Mouse (Mus musculus): ENCODE data around the gene Cers2. TPM values are rescaled to one million over a fixed set of nuclear protein-coding genes. Genes with fewer than 3 reads are reported as not detected.

Gene Cers2
- total and polyA plus RNA-seq, 3 experiments = 134 to 357 (median 307) TPM

DNA sequence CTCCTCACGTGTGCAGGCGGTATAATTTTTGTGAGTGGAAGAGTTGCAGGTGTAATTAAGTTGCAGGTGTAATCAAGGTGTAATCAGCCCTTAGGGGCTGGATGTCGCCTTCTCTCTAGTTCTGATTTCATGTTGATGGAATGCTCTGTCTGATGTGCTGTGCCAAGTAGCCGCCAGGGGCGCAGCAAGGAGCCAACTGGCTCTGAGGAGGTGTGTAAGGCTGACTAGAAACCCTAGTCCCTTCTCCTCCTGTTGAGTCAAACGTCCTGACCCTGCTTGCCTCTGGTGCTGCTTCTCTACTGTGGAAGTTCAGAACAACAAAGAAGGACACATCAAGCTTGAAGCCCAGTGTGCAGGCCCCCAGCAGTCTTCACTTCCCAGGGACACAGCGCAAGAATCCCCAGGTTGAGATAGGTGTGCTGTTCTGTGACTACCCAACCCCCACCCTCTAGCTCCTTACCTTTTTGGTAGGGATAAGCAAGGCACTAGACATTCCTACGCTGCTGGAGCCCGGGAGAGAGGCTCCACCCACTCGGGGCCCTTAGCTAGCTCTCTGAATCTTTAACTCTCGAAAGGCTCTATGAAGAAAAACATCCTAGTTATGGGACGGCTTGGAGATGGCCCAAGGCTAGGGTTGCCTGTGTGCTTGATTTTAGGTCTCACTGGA lies 3.0 kb downstream of the Cers2 start:
- Histone ChIP-seq H3K27me3 (ENCODE audit: control insufficient read depth in 1 of 2, insufficient read depth in 2 of 2, low read length in 2 of 2) (no peaks in the 10 kb centered on the region), H3K9ac (ENCODE audit: control insufficient read depth, low read depth, low read length, poor library complexity, severe bottlenecking) (no peak overlapping the region), H3K9me3 (replicated peaks; ENCODE audit: insufficient read depth, low read length) (no peaks in the 10 kb centered on the region), H3K4me3 (ENCODE audit: control insufficient read depth in 1 of 2, insufficient read depth in 1 of 2, low read depth in 2 of 2, low read length in 2 of 2) (no peak overlapping the region), H3K79me2 (ENCODE audit: control insufficient read depth, insufficient read depth, low read length, poor library complexity) (peaks cover 74% of the 10 kb centered on the region), H3K27ac (ENCODE audit: control insufficient read depth, low read depth, low read length) (no peak overlapping the region), H3K36me3 (ENCODE audit: control insufficient read depth in 1 of 2, insufficient read depth in 2 of 2, low read length in 2 of 2) (peaks cover 26 to 33% of the 10 kb centered on the region in 2 experiments), H3K4me1 (ENCODE audit: control insufficient read depth in 1 of 2, insufficient read depth in 2 of 2, low read length in 2 of 2) (peaks cover 11 to 28% of the 10 kb centered on the region in 2 experiments)
- DNase-seq (ENCODE audit: low read depth, low spot score) = peak; percentile 88
- TF ChIP-seq CTCF (IDR thresholded peaks at IDR 0.05 in 2 of 3, conservative IDR thresholded peaks at IDR 0.05 in 1 of 3; ENCODE audit: control insufficient read depth in 1 of 3, insufficient read depth in 1 of 3, low read depth in 2 of 3, low read length in 3 of 3, poor library complexity in 1 of 3, severe bottlenecking in 1 of 3) = peak in 1 of 3 experiments; percentile 91; a peak in 2 of 6 replicates
- TF ChIP-seq ZNF384 (IDR thresholded peaks at IDR 0.05; ENCODE audit: low read depth, low read length) = no peak

DNA sequence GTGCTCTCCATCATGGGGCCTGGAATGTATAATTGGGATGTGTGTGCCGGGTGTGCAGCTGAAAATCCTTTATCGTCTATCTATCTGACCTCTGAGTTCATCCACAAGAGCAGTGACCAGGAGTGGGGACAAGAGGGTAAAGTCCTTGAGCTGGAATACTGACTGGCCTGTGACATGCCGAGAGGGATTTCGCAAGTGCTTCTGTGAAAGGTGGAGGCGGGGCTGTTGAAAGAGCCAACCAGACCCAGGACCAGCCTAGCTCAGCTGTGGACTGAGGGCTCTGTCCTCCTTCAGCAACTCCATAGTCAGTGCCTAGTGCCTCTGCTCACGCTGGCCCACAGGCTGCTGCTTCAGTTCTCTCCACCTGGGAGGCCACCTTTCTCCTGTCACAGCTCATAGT lies 4.0 kb downstream of the Cers2 start:
- Histone ChIP-seq H3K79me2 (ENCODE audit: control insufficient read depth, insufficient read depth, low read length, poor library complexity) (peaks cover 71% of the 10 kb centered on the region), H3K4me1 (ENCODE audit: control insufficient read depth in 1 of 2, insufficient read depth in 2 of 2, low read length in 2 of 2) (peaks cover 11 to 23% of the 10 kb centered on the region in 2 experiments), H3K9me3 (replicated peaks; ENCODE audit: insufficient read depth, low read length) (no peaks in the 10 kb centered on the region), H3K9ac (ENCODE audit: control insufficient read depth, low read depth, low read length, poor library complexity, severe bottlenecking) (no peak overlapping the region), H3K27me3 (ENCODE audit: control insufficient read depth in 1 of 2, insufficient read depth in 2 of 2, low read length in 2 of 2) (no peaks in the 10 kb centered on the region), H3K36me3 (ENCODE audit: control insufficient read depth in 1 of 2, insufficient read depth in 2 of 2, low read length in 2 of 2) (peaks cover 25 to 43% of the 10 kb centered on the region in 2 experiments), H3K27ac (ENCODE audit: control insufficient read depth, low read depth, low read length) (no peak overlapping the region), H3K4me3 (ENCODE audit: control insufficient read depth in 1 of 2, insufficient read depth in 1 of 2, low read depth in 2 of 2, low read length in 2 of 2) (no peak overlapping the region)
- DNase-seq (ENCODE audit: low read depth, low spot score) = peak; percentile 36
- TF ChIP-seq GABPA (IDR thresholded peaks at IDR 0.05; ENCODE audit: low read depth, low read length) (no peak), CTCF (IDR thresholded peaks at IDR 0.05 in 2 of 3, conservative IDR thresholded peaks at IDR 0.05 in 1 of 3; ENCODE audit: control insufficient read depth in 1 of 3, insufficient read depth in 1 of 3, low read depth in 2 of 3, low read length in 3 of 3, poor library complexity in 1 of 3, severe bottlenecking in 1 of 3) (peak in 1 of 3 experiments; percentile 14; a peak in 1 of 6 replicates)

- Histone ChIP-seq H3K4me1 (ENCODE audit: control insufficient read depth in 1 of 2, insufficient read depth in 2 of 2, low read length in 2 of 2) (peaks cover 11 to 23% of the 10 kb centered on the region in 2 experiments), H3K4me3 (ENCODE audit: control insufficient read depth in 1 of 2, insufficient read depth in 1 of 2, low read depth in 2 of 2, low read length in 2 of 2) (no peak overlapping the region), H3K36me3 (ENCODE audit: control insufficient read depth in 1 of 2, insufficient read depth in 2 of 2, low read length in 2 of 2) (peaks cover 28 to 45% of the 10 kb centered on the region in 2 experiments), H3K79me2 (ENCODE audit: control insufficient read depth, insufficient read depth, low read length, poor library complexity) (peaks cover 65% of the 10 kb centered on the region), H3K9me3 (replicated peaks; ENCODE audit: insufficient read depth, low read length) (no peaks in the 10 kb centered on the region), H3K27ac (ENCODE audit: control insufficient read depth, low read depth, low read length) (no peak overlapping the region), H3K9ac (ENCODE audit: control insufficient read depth, low read depth, low read length, poor library complexity, severe bottlenecking) (no peak overlapping the region), H3K27me3 (ENCODE audit: control insufficient read depth in 1 of 2, insufficient read depth in 2 of 2, low read length in 2 of 2) (no peaks in the 10 kb centered on the region)
- DNase-seq (ENCODE audit: low read depth, low spot score) = no peak
- no peak for TF ChIP-seq GATA1 (IDR thresholded peaks at IDR 0.05; ENCODE audit: low read depth, low read length)
- TF ChIP-seq MAX (IDR thresholded peaks at IDR 0.05; ENCODE audit: low read length) = no peak
- TF ChIP-seq GABPA (IDR thresholded peaks at IDR 0.05; ENCODE audit: low read depth, low read length) = no peak
- TF ChIP-seq KAT2A (conservative IDR thresholded peaks at IDR 0.05; ENCODE audit: low read depth, low read length) = no peak
- no peak for TF ChIP-seq ZNF384 (IDR thresholded peaks at IDR 0.05; ENCODE audit: low read depth, low read length)
- TF ChIP-seq CHD2 (IDR thresholded peaks at IDR 0.05; ENCODE audit: low read length) = no peak
- no peak for TF ChIP-seq ZMIZ1 (IDR thresholded peaks at IDR 0.05; ENCODE audit: low read depth, low read length)
- TF ChIP-seq NELFE (IDR thresholded peaks at IDR 0.05; ENCODE audit: low read depth, low read length) = no peak
- TF ChIP-seq RAD21 (IDR thresholded peaks at IDR 0.05; ENCODE audit: low read depth, low read length) = no peak
- TF ChIP-seq POLR2AphosphoS2 (IDR thresholded peaks at IDR 0.05; ENCODE audit: low read length) = no peak
- TF ChIP-seq TAL1 (IDR thresholded peaks at IDR 0.05; ENCODE audit: low read length) = no peak
- TF ChIP-seq SIN3A (IDR thresholded peaks at IDR 0.05; ENCODE audit: low read length) = no peak
- TF ChIP-seq MAZ (IDR thresholded peaks at IDR 0.05; ENCODE audit: low read depth, low read length) = no peak
- TF ChIP-seq MYB (IDR thresholded peaks at IDR 0.05; ENCODE audit: low read depth, low read length) = no peak
- TF ChIP-seq BHLHE40 (IDR thresholded peaks at IDR 0.05; ENCODE audit: borderline replicate concordance, low read depth, low read length) = no peak
- no peak for TF ChIP-seq MYC (IDR thresholded peaks at IDR 0.05; ENCODE audit: low read depth, low read length)
- TF ChIP-seq TBP (IDR thresholded peaks at IDR 0.05; ENCODE audit: low read depth, low read length) = no peak
- no peak for TF ChIP-seq RCOR1 (IDR thresholded peaks at IDR 0.05; ENCODE audit: low read depth, low read length)
Observed at GRCm38 (mm10) chr3:95319110-95319509, 4.5 kb downstream of the Cers2 start.
